Mouse (Mus musculus): ENCODE results near the gene Iqschfp. TPM values are rescaled to one million over a fixed set of nuclear protein-coding genes. Genes with fewer than 3 reads are reported as not detected.

Gene Iqschfp
- polyA plus RNA-seq, 1 experiment from 2014 or later = 0.39 TPM

- no peak overlapping the region for H3K4me3 ChIP-seq (ENCODE audit: low read depth, low read length)
- no peak overlapping the region for H3K4me2 ChIP-seq (replicated peaks; ENCODE audit: low read depth, low read length)
- no peaks in the 10 kb centered on the region for H3K36me3 ChIP-seq (ENCODE audit: control insufficient read depth, insufficient read depth, low read length)
- ATAC-seq (ENCODE audit: low FRiP score) (no peak), DNase-seq (ENCODE audit: low spot score) (no peak)
- 32% methylated on average over 1 of the region's 1 CpGs for WGBS
- H3K4me1 ChIP-seq (replicated peaks; ENCODE audit: control insufficient read depth, insufficient read depth, low read length) = peaks cover 2% of the 10 kb centered on the region; the same call in 1 of the 2 replicates
- no peaks in the 10 kb centered on the region for H3K9me3 ChIP-seq (ENCODE audit: control insufficient read depth, low read length)
- no peak overlapping the region for H3K27ac ChIP-seq (ENCODE audit: low read depth, low read length)
- no peak overlapping the region for H3K9ac ChIP-seq (ENCODE audit: low read depth, low read length)
- H3K27me3 ChIP-seq (ENCODE audit: control insufficient read depth, insufficient read depth, low read length) = no peaks in the 10 kb centered on the region
Observed at GRCm38 (mm10) chr3:68201214-68201613, 309.2 kb downstream of the Iqschfp start.

GRCm38 (mm10) chr3:68202162-68202902 lies 310.3 kb downstream of the Iqschfp start:
- WGBS = 38% methylated on average over 4 of the region's 4 CpGs
- ATAC-seq (ENCODE audit: low FRiP score) (peak; percentile 86), DNase-seq (ENCODE audit: low spot score) (peak; percentile 15)
- peaks cover 2% of the 10 kb centered on the region; the same call in 1 of the 2 replicates for H3K4me1 ChIP-seq (replicated peaks; ENCODE audit: control insufficient read depth, insufficient read depth, low read length)
- H3K27ac ChIP-seq (ENCODE audit: low read depth, low read length) = peak overlapping the region; percentile 19; the same call in 1 of the 2 replicates
- no peak overlapping the region for H3K4me3 ChIP-seq (ENCODE audit: low read depth, low read length)
- no peaks in the 10 kb centered on the region for H3K27me3 ChIP-seq (ENCODE audit: control insufficient read depth, insufficient read depth, low read length)
- no peak overlapping the region for H3K4me2 ChIP-seq (replicated peaks; ENCODE audit: low read depth, low read length)
- H3K9me3 ChIP-seq (ENCODE audit: control insufficient read depth, low read length) = no peaks in the 10 kb centered on the region
- no peaks in the 10 kb centered on the region for H3K36me3 ChIP-seq (ENCODE audit: control insufficient read depth, insufficient read depth, low read length)
- H3K9ac ChIP-seq (ENCODE audit: low read depth, low read length) = no peak overlapping the region

- H3K9me3 ChIP-seq (ENCODE audit: control insufficient read depth, low read length) = no peaks in the 10 kb centered on the region
- ATAC-seq (ENCODE audit: low FRiP score) = no peak
- no peak overlapping the region for H3K4me2 ChIP-seq (replicated peaks; ENCODE audit: low read depth, low read length)
- WGBS = 60% methylated on average over 4 of the region's 4 CpGs
- no peak for DNase-seq (ENCODE audit: low spot score)
- no peak overlapping the region for H3K9ac ChIP-seq (ENCODE audit: low read depth, low read length)
- H3K4me1 ChIP-seq (replicated peaks; ENCODE audit: control insufficient read depth, insufficient read depth, low read length) = peaks cover 2% of the 10 kb centered on the region; the same call in 1 of the 2 replicates
- H3K4me3 ChIP-seq (ENCODE audit: low read depth, low read length) = no peak overlapping the region
- H3K36me3 ChIP-seq (ENCODE audit: control insufficient read depth, insufficient read depth, low read length) = no peaks in the 10 kb centered on the region
- H3K27me3 ChIP-seq (ENCODE audit: control insufficient read depth, insufficient read depth, low read length) = no peaks in the 10 kb centered on the region
- H3K27ac ChIP-seq (ENCODE audit: low read depth, low read length) = no peak overlapping the region
Observed at GRCm38 (mm10) chr3:68203934-68204467, 312.0 kb downstream of the Iqschfp start.

GRCm38 (mm10) chr3:68210422-68210821 lies 318.4 kb downstream of the Iqschfp start:
- Histone ChIP-seq H3K9me3 (ENCODE audit: control insufficient read depth, low read length) (no peaks in the 10 kb centered on the region), H3K27me3 (ENCODE audit: control insufficient read depth, insufficient read depth, low read length) (no peaks in the 10 kb centered on the region), H3K27ac (ENCODE audit: low read depth, low read length) (no peak overlapping the region), H3K36me3 (ENCODE audit: control insufficient read depth, insufficient read depth, low read length) (no peaks in the 10 kb centered on the region), H3K4me3 (ENCODE audit: low read depth, low read length) (no peak overlapping the region), H3K4me1 (replicated peaks; ENCODE audit: control insufficient read depth, insufficient read depth, low read length) (no peaks in the 10 kb centered on the region), H3K4me2 (replicated peaks; ENCODE audit: low read depth, low read length) (no peak overlapping the region), H3K9ac (ENCODE audit: low read depth, low read length) (no peak overlapping the region)
- DNase-seq (ENCODE audit: low spot score) (no peak), ATAC-seq (ENCODE audit: low FRiP score) (no peak)
- WGBS = 75% methylated on average over 4 of the region's 4 CpGs

GRCm38 (mm10) chr3:68221452-68221851 lies 329.4 kb downstream of the Iqschfp start:
- DNase-seq (ENCODE audit: low spot score) (no peak), ATAC-seq (ENCODE audit: low FRiP score) (no peak)
- Histone ChIP-seq H3K36me3 (ENCODE audit: control insufficient read depth, insufficient read depth, low read length) (no peaks in the 10 kb centered on the region), H3K4me3 (ENCODE audit: low read depth, low read length) (no peak overlapping the region), H3K9me3 (ENCODE audit: control insufficient read depth, low read length) (no peaks in the 10 kb centered on the region), H3K9ac (ENCODE audit: low read depth, low read length) (no peak overlapping the region), H3K4me1 (replicated peaks; ENCODE audit: control insufficient read depth, insufficient read depth, low read length) (no peaks in the 10 kb centered on the region), H3K27ac (ENCODE audit: low read depth, low read length) (no peak overlapping the region), H3K4me2 (replicated peaks; ENCODE audit: low read depth, low read length) (no peak overlapping the region), H3K27me3 (ENCODE audit: control insufficient read depth, insufficient read depth, low read length) (no peaks in the 10 kb centered on the region)
- 94% methylated on average over 3 of the region's 3 CpGs for whole genome bisulfite sequencing

GRCm38 (mm10) chr3:68239887-68240286 lies 347.9 kb downstream of the Iqschfp start:
- no peaks in the 10 kb centered on the region for H3K9me3 ChIP-seq (ENCODE audit: control insufficient read depth, low read length)
- no peak for ATAC-seq (ENCODE audit: low FRiP score)
- 90% methylated on average over 2 of the region's 2 CpGs for WGBS

GRCm38 (mm10) chr3:68243239-68243638 lies 351.2 kb downstream of the Iqschfp start:
- no peaks in the 10 kb centered on the region for H3K36me3 ChIP-seq (ENCODE audit: control insufficient read depth, insufficient read depth, low read length)
- H3K4me3 ChIP-seq (ENCODE audit: low read depth, low read length) = no peak overlapping the region
- H3K4me2 ChIP-seq (replicated peaks; ENCODE audit: low read depth, low read length) = no peak overlapping the region
- H3K9ac ChIP-seq (ENCODE audit: low read depth, low read length) = no peak overlapping the region
- H3K4me1 ChIP-seq (replicated peaks; ENCODE audit: control insufficient read depth, insufficient read depth, low read length) = no peaks in the 10 kb centered on the region
- ATAC-seq (ENCODE audit: low FRiP score) (no peak), DNase-seq (ENCODE audit: low spot score) (no peak)
- no peaks in the 10 kb centered on the region for H3K9me3 ChIP-seq (ENCODE audit: control insufficient read depth, low read length)
- H3K27me3 ChIP-seq (ENCODE audit: control insufficient read depth, insufficient read depth, low read length) = no peaks in the 10 kb centered on the region
- no peak overlapping the region for H3K27ac ChIP-seq (ENCODE audit: low read depth, low read length)
- 83% methylated on average over 3 of the region's 3 CpGs for WGBS

More at GRCm38 (mm10) chr3:68239887-68240286, 347.9 kb downstream of the Iqschfp start:
- Histone ChIP-seq H3K36me3 (ENCODE audit: control insufficient read depth, insufficient read depth, low read length) (no peaks in the 10 kb centered on the region), H3K4me1 (replicated peaks; ENCODE audit: control insufficient read depth, insufficient read depth, low read length) (no peaks in the 10 kb centered on the region), H3K27me3 (ENCODE audit: control insufficient read depth, insufficient read depth, low read length) (no peaks in the 10 kb centered on the region), H3K27ac (ENCODE audit: low read depth, low read length) (no peak overlapping the region), H3K4me3 (ENCODE audit: low read depth, low read length) (no peak overlapping the region), H3K4me2 (replicated peaks; ENCODE audit: low read depth, low read length) (no peak overlapping the region), H3K9ac (ENCODE audit: low read depth, low read length) (no peak overlapping the region)
- DNase-seq (ENCODE audit: low spot score) = no peak

GRCm38 (mm10) chr3:68246154-68246553 lies 354.1 kb downstream of the Iqschfp start:
- WGBS = 89% methylated on average over 4 of the region's 4 CpGs
- H3K9me3 ChIP-seq (ENCODE audit: control insufficient read depth, low read length) = no peaks in the 10 kb centered on the region
- H3K36me3 ChIP-seq (ENCODE audit: control insufficient read depth, insufficient read depth, low read length) = no peaks in the 10 kb centered on the region
- no peak for DNase-seq (ENCODE audit: low spot score)
- H3K27ac ChIP-seq (ENCODE audit: low read depth, low read length) = no peak overlapping the region
- H3K9ac ChIP-seq (ENCODE audit: low read depth, low read length) = no peak overlapping the region
- ATAC-seq (ENCODE audit: low FRiP score) = no peak
- H3K27me3 ChIP-seq (ENCODE audit: control insufficient read depth, insufficient read depth, low read length) = no peaks in the 10 kb centered on the region
- no peaks in the 10 kb centered on the region for H3K4me1 ChIP-seq (replicated peaks; ENCODE audit: control insufficient read depth, insufficient read depth, low read length)
- no peak overlapping the region for H3K4me3 ChIP-seq (ENCODE audit: low read depth, low read length)
- H3K4me2 ChIP-seq (replicated peaks; ENCODE audit: low read depth, low read length) = no peak overlapping the region

- Histone ChIP-seq H3K9ac (ENCODE audit: low read depth, low read length) (no peak overlapping the region), H3K27ac (ENCODE audit: low read depth, low read length) (no peak overlapping the region), H3K4me1 (replicated peaks; ENCODE audit: control insufficient read depth, insufficient read depth, low read length) (no peaks in the 10 kb centered on the region), H3K9me3 (ENCODE audit: control insufficient read depth, low read length) (no peaks in the 10 kb centered on the region), H3K27me3 (ENCODE audit: control insufficient read depth, insufficient read depth, low read length) (no peaks in the 10 kb centered on the region), H3K4me2 (replicated peaks; ENCODE audit: low read depth, low read length) (no peak overlapping the region), H3K36me3 (ENCODE audit: control insufficient read depth, insufficient read depth, low read length) (no peaks in the 10 kb centered on the region), H3K4me3 (ENCODE audit: low read depth, low read length) (no peak overlapping the region)
- DNase-seq (ENCODE audit: low spot score) (no peak), ATAC-seq (ENCODE audit: low FRiP score) (no peak)
- 73% methylated on average over 2 of the region's 2 CpGs for WGBS
Observed at GRCm38 (mm10) chr3:68250589-68250988, 358.6 kb downstream of the Iqschfp start.
